Mouse (Mus musculus) testis, adult 2 months (tissue): ENCODE results near the gene Tnfaip8l2. TPM values are rescaled to one million over a fixed set of nuclear protein-coding genes. Genes with fewer than 3 reads are reported as not detected.

ENCODE experiments used
- H3K27ac ChIP-seq: fragments of 200-500 bp; 2 replicates; pipeline ENCODE4 v1.5.1; 2012; ENCODE audit warnings: low read depth, low read length; ENCODE audit not compliant: control insufficient read depth, insufficient read depth
- H3K27me3 ChIP-seq: fragments of 200-500 bp; 2 replicates; pipeline ENCODE4 v1.6.1; 2012; ENCODE audit warnings: mild to moderate bottlenecking, low read length, moderate library complexity; ENCODE audit not compliant: control insufficient read depth, insufficient read depth
- H3K36me3 ChIP-seq: fragments of 200-500 bp; 2 replicates; pipeline ENCODE4 v1.6.1; 2012; ENCODE audit warnings: mild to moderate bottlenecking, low read length; ENCODE audit not compliant: control insufficient read depth, insufficient read depth
- H3K4me1 ChIP-seq: fragments of 200-500 bp; 2 replicates; pipeline ENCODE4 v1.6.1; 2012; ENCODE audit warnings: low read length; ENCODE audit not compliant: control insufficient read depth, insufficient read depth
- H3K4me3 ChIP-seq: fragments of 200-500 bp; 2 replicates; pipeline ENCODE4 v1.5.1; 2012; ENCODE audit warnings: low read depth, mild to moderate bottlenecking, low read length, moderate library complexity, mixed read lengths; ENCODE audit not compliant: control insufficient read depth
- CTCF ChIP-seq: fragments of 200-500 bp; IDR thresholded peaks from 2 replicates; pipeline ENCODE4 v1.5.1; 2012; ENCODE audit warnings: low read depth, mild to moderate bottlenecking, inconsistent platforms, low read length, moderate library complexity; ENCODE audit not compliant: control insufficient read depth, insufficient read depth, insufficient replicate concordance
- POLR2A ChIP-seq: fragments of 200-500 bp; IDR thresholded peaks from 2 replicates; pipeline ENCODE4 v1.6.1; 2012; ENCODE audit warnings: low read depth, mild to moderate bottlenecking, inconsistent platforms, low read length, moderate library complexity; ENCODE audit not compliant: control insufficient read depth
- polyA plus RNA-seq: library from polyadenylated mRNA; depleted of rRNA; stranded (reverse); fragments of >200 nt; gene quantifications from 2 replicates; pipeline ENCODE4 v1.2.3, GENCODE M21; 2012

The Tnfaip8l2 gene
- polyA plus RNA-seq, 1 experiment: 0.81 TPM

- TF ChIP-seq POLR2A (no peak), CTCF (no peak)
- Histone ChIP-seq H3K4me3 (no peak overlapping the region), H3K4me1 (peaks cover 11% of the 10 kb centered on the region), H3K27ac (no peak overlapping the region), H3K36me3 (no peaks in the 10 kb centered on the region), H3K27me3 (no peaks in the 10 kb centered on the region; the same call in 1 of the 2 replicates)
These were observed 22.7 kb upstream of the Tnfaip8l2 start for GRCm38 (mm10) chr3:95164840-95165239.

- Histone ChIP-seq H3K27me3 (no peaks in the 10 kb centered on the region; the same call in 1 of the 2 replicates), H3K36me3 (no peaks in the 10 kb centered on the region)
These were observed 22.0 kb upstream of the Tnfaip8l2 start for GRCm38 (mm10) chr3:95164256-95164550.

GRCm38 (mm10) chr3:95163419-95164255 lies 21.5 kb upstream of the Tnfaip8l2 start:
- Histone ChIP-seq H3K27ac (no peak overlapping the region), H3K36me3 (no peaks in the 10 kb centered on the region), H3K4me3 (no peak overlapping the region), H3K4me1 (peaks cover 15% of the 10 kb centered on the region), H3K27me3 (no peaks in the 10 kb centered on the region; the same call in 1 of the 2 replicates)
- TF ChIP-seq CTCF (no peak), POLR2A (no peak)

More at GRCm38 (mm10) chr3:95164256-95164550, 22.0 kb upstream of the Tnfaip8l2 start:
- Histone ChIP-seq H3K4me3 (no peak overlapping the region), H3K27ac (no peak overlapping the region), H3K4me1 (peaks cover 15% of the 10 kb centered on the region)
- no peak for TF ChIP-seq CTCF
- TF ChIP-seq POLR2A: no peak

GRCm38 (mm10) chr3:95162345-95162628 lies 20.1 kb upstream of the Tnfaip8l2 start:
- TF ChIP-seq CTCF (no peak), POLR2A (no peak)
- no peak overlapping the region for H3K27ac ChIP-seq
- H3K36me3 ChIP-seq: no peaks in the 10 kb centered on the region
- no peaks in the 10 kb centered on the region; the same call in 1 of the 2 replicates for H3K27me3 ChIP-seq
- H3K4me3 ChIP-seq: no peak overlapping the region
- peaks cover 15% of the 10 kb centered on the region for H3K4me1 ChIP-seq

- no peaks in the 10 kb centered on the region; the same call in 1 of the 2 replicates for H3K27me3 ChIP-seq
- H3K4me3 ChIP-seq: peak overlapping the region; percentile 86
- H3K27ac ChIP-seq: no peak overlapping the region
- no peaks in the 10 kb centered on the region for H3K36me3 ChIP-seq
- TF ChIP-seq POLR2A (no peak), CTCF (no peak)
- H3K4me1 ChIP-seq: peaks cover 15% of the 10 kb centered on the region
These were observed 19.6 kb upstream of the Tnfaip8l2 start for GRCm38 (mm10) chr3:95161618-95162344.

GRCm38 (mm10) chr3:95161041-95161551 lies 18.9 kb upstream of the Tnfaip8l2 start:
- no peaks in the 10 kb centered on the region; the same call in 1 of the 2 replicates for H3K27me3 ChIP-seq
- H3K4me1 ChIP-seq: peaks cover 15% of the 10 kb centered on the region
- TF ChIP-seq POLR2A (no peak), CTCF (no peak)
- peak overlapping the region; percentile 47 for H3K27ac ChIP-seq
- H3K36me3 ChIP-seq: no peaks in the 10 kb centered on the region
- H3K4me3 ChIP-seq: peak overlapping the region; percentile 86
